Mouse (Mus musculus): Measurements from ENCODE around the gene Exosc2.

DNA sequence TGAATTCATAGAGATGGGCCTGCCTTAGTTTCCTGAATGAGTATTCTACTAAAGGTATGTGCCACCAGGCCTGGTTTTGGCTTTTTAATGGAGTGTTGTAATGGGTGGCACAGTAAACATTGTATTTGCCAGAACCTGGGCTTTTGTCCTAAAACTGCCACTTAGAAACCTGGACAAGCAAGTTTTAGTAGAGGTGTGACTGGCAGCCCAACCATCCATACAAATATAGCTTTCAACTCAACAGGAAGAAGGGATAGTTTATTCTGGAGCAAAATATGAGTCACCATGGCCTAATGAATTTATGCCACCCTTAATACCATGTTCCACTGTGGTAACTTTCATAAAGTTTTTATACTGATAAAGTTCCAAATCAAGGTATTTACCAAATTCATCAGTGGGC, 32.7 kb downstream of the Exosc2 start:
- no peak for TF ChIP-seq TAL1 (conservative IDR thresholded peaks at IDR 0.05; ENCODE audit: low read depth, low read length)
- TF ChIP-seq CTCF (IDR thresholded peaks at IDR 0.05; ENCODE audit: low read depth, low read length): no peak
- TF ChIP-seq POLR2AphosphoS5 (IDR thresholded peaks at IDR 0.05; ENCODE audit: insufficient replicate concordance, low read depth, low read length): no peak
- TF ChIP-seq GATA1 (IDR thresholded peaks at IDR 0.05; ENCODE audit: borderline replicate concordance, low read length): no peak

Measured in G1E (cell line).